ENCODE assay signal across 10 mouse cellular contexts in the genomic region with DNA sequence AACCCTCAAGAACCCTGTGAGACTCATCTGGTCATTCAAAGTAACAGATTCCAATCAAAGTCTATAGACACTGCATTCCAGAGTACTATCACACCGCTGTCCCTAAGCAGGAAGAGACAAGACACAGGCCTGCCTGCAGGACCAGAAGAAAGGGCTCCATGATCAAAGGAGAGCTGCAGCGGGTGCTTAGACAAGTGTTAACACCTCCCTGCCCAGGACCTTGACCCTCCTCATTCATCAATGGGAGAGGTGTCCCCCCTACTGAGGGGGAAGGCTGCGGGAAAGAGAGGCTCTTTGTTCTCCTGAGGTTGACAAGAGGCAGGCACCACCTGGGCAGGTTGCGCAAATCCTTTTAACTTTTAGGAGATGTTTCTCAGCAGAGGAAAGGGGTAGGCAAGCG. TPM values are rescaled to one million over a fixed set of nuclear protein-coding genes. Genes with fewer than 3 reads are reported as not detected.
DNase-seq lines count a peak whose midpoint lies in the region; ATAC-seq and TF ChIP-seq lines count a peak whose summit lies in the region.
"Had no signal": no experiment of that assay in that cellular context is flagged by ENCODE, and none has a peak within 500 bp of the region (broad histone marks: within the 10 kb centered on the region; RNA-seq: fewer than 3 reads in every experiment).

No protein-coding gene starts in this region.

- DNase-seq in heart, postnatal 0 days (ENCODE audit: low spot score) = peak; percentile 2
- DNase-seq in heart, adult 8-10 months (ENCODE audit: low spot score) = no peak
- DNase-seq in ES-E14 (ENCODE audit: low read depth, low spot score) (peak; percentile 94), WW6 (ENCODE audit: low read depth, low spot score) (peak; percentile 90)
- DNase-seq in limb, embryonic 11.5 days (ENCODE audit: low spot score) = peak; percentile 51
- DNase-seq in right cerebral cortex, postnatal 14 days = no peak
- no peak for DNase-seq in gastrocnemius, postnatal 36 days

- no peaks in the 10 kb centered on the region for H3K27me3 ChIP-seq in heart, postnatal 0 days (ENCODE audit: control insufficient read depth, insufficient read depth, low read length)
- H3K27me3 ChIP-seq in limb, embryonic 11.5 days (ENCODE audit: control insufficient read depth, insufficient read depth, low read length) = no peaks in the 10 kb centered on the region

- no peak for ATAC-seq in heart, postnatal 0 days (ENCODE audit: insufficient read depth, low read depth)
- ATAC-seq in limb, embryonic 11.5 days (ENCODE audit: insufficient number of reproducible peaks, low FRiP score, low TSS enrichment, low read depth) = no peak
- ATAC-seq: liver, embryonic 12.5 days had no signal

- H3K9ac ChIP-seq in heart, postnatal 0 days (replicated peaks; ENCODE audit: low read depth, low read length) = no peak overlapping the region
- H3K9ac ChIP-seq in ES-E14 (ENCODE audit: insufficient read depth, low read depth, low read length, poor library complexity, severe bottlenecking) = no peak overlapping the region
- no peak overlapping the region for H3K9ac ChIP-seq in limb, embryonic 11.5 days (ENCODE audit: low read length)
- H3K9ac ChIP-seq: liver, embryonic 12.5 days had no signal

- no peak overlapping the region for H3K27ac ChIP-seq in heart, postnatal 0 days (ENCODE audit: low read depth)
- H3K27ac ChIP-seq in ES-E14 (ENCODE audit: insufficient read depth, low read depth, low read length, poor library complexity, severe bottlenecking) = peak overlapping the region; percentile 26; the same call in 1 of the 2 replicates
- H3K27ac ChIP-seq in limb, embryonic 11.5 days (replicated peaks; ENCODE audit: low read depth, low read length) = no peak overlapping the region
- H3K27ac ChIP-seq: liver, embryonic 12.5 days had no signal

- TF ChIP-seq EP300 in heart, postnatal 0 days (IDR thresholded peaks at IDR 0.05; ENCODE audit: low read depth) = no peak

- intact Hi-C loops in gastrocnemius, postnatal 36 days (cut with DNase I) = no loop called here

- 64% methylated on average over 5 of the region's 5 CpGs for WGBS in heart, postnatal 0 days
- WGBS in limb, embryonic 11.5 days = 29% methylated on average over 5 of the region's 5 CpGs

- in situ Hi-C loops in ES-E14 (cut with MboI; ENCODE audit: low sequenced_read_pairs in 2 of 2, unreplicated experiment in 2 of 2) = no loop called here

- H3K4me3 ChIP-seq in heart, postnatal 0 days (ENCODE audit: low read depth, low read length) = no peak overlapping the region
- no peak overlapping the region for H3K4me3 ChIP-seq in ES-E14 (ENCODE audit: insufficient read depth in 1 of 2, low read depth in 1 of 2, low read length in 2 of 2, poor library complexity in 1 of 2, severe bottlenecking in 1 of 2)
- H3K4me3 ChIP-seq in limb, embryonic 11.5 days (ENCODE audit: low read depth, low read length) = no peak overlapping the region
- H3K4me3 ChIP-seq: liver, embryonic 12.5 days had no signal

- no peak overlapping the region for H3K4me2 ChIP-seq in heart, postnatal 0 days (ENCODE audit: low read depth, low read length)
- H3K4me2 ChIP-seq in limb, embryonic 11.5 days (ENCODE audit: low read depth, severe bottlenecking) = no peak overlapping the region
- H3K4me2 ChIP-seq: liver, embryonic 12.5 days had no signal

- TF ChIP-seq CTCF in heart, postnatal 0 days (IDR thresholded peaks at IDR 0.05; ENCODE audit: low read depth) = no peak

- H3K9me3 ChIP-seq in heart, postnatal 0 days (replicated peaks; ENCODE audit: control insufficient read depth, low read length) = peaks cover 13% of the 10 kb centered on the region; the same call in 1 of the 2 replicates
- H3K9me3 ChIP-seq in ES-E14 (ENCODE audit: control insufficient read depth, insufficient read depth, low read depth, low read length) = peaks cover 6% of the 10 kb centered on the region; the same call in 1 of the 2 replicates
- no peaks in the 10 kb centered on the region for H3K9me3 ChIP-seq in limb, embryonic 11.5 days (ENCODE audit: control insufficient read depth, low read length)

- peaks cover 19% of the 10 kb centered on the region for H3K36me3 ChIP-seq in heart, postnatal 0 days (replicated peaks; ENCODE audit: control insufficient read depth, insufficient read depth, low read length)
- H3K36me3 ChIP-seq in ES-E14 (ENCODE audit: control insufficient read depth, insufficient read depth, low read length, poor library complexity, severe bottlenecking) = peaks cover 38% of the 10 kb centered on the region
- H3K36me3 ChIP-seq in limb, embryonic 11.5 days (ENCODE audit: control insufficient read depth, insufficient read depth, low read length) = peaks cover 17% of the 10 kb centered on the region
- H3K36me3 ChIP-seq: G1E had no signal

- H3K4me1 ChIP-seq in heart, postnatal 0 days (ENCODE audit: control insufficient read depth, insufficient read depth) = no peaks in the 10 kb centered on the region
- peaks cover 3 to 23% of the 10 kb centered on the region in 2 experiments for H3K4me1 ChIP-seq in ES-E14 (ENCODE audit: control insufficient read depth in 2 of 2, insufficient read depth in 2 of 2, low read length in 2 of 2, poor library complexity in 1 of 2)
- peaks cover 16% of the 10 kb centered on the region for H3K4me1 ChIP-seq in limb, embryonic 11.5 days (ENCODE audit: control insufficient read depth, insufficient read depth, low read length)

TF ChIP-seq in ES-E14, 5 proteins besides CTCF, POLR2A, EP300 and RAD21:
- TF ChIP-seq HCFC1 (IDR thresholded peaks at IDR 0.05; ENCODE audit: borderline replicate concordance, insufficient read depth, low read length) (no peak), ZNF384 (IDR thresholded peaks at IDR 0.05; ENCODE audit: low read depth, low read length) (no peak), CHD2 (IDR thresholded peaks at IDR 0.05; ENCODE audit: low read depth, low read length) (no peak), MAFK (IDR thresholded peaks at IDR 0.05; ENCODE audit: insufficient read depth, low read depth, low read length) (0 out of 2 replicates have a peak, but pooled peaks have one; percentile 4), ZC3H11A (IDR thresholded peaks at IDR 0.05; ENCODE audit: borderline replicate concordance, low read depth, low read length) (no peak)

RNA-seq across cellular contexts. Expression of a gene that starts 51.5 kb away (rescaled TPM):
- total RNA-seq in heart, postnatal 0 days (2014; rRNA removed; ENCODE audit: low replicate concordance) = 3.3 and 7.7 TPM in 2 replicates
- 1.4 and 1.6 TPM in 2 replicates for polyA plus RNA-seq in heart, postnatal 0 days (2015; fragmentation: Nextera tagmentation; extraction: Ambion mirVana)
- total RNA-seq in heart, adult 8-10 months (2022) = under 1 TPM; 0.19 to 0.79 (median 0.45) TPM
- total RNA-seq in ES-E14 (2012; rRNA removed) = 9.0 and 9.2 TPM in 2 replicates
- polyA plus RNA-seq in limb, embryonic 11.5 days (2014; fragmentation: Nextera tagmentation; extraction: Ambion mirVana) = 19.0 and 22.7 TPM in 2 replicates
- total RNA-seq in gastrocnemius, postnatal 36 days (2021) = 1 to 10 TPM in 1 of 2 experiments, under 1 TPM in 1; 0.74 to 1.1 TPM
- total RNA-seq: granulocyte monocyte progenitor cell, adult 5-6 weeks had no signal
- polyA plus RNA-seq: G1E had no signal

Comparison
In these comparisons a context has a peak if more than half of its experiments do, and no peak if none do; other contexts are left out.
1. DNase-seq: peak in heart, postnatal 0 days (single experiment), ES-E14 (single experiment), WW6 (single experiment) and limb, embryonic 11.5 days (single experiment); none in heart, adult 8-10 months (single experiment), right cerebral cortex, postnatal 14 days (single experiment) and gastrocnemius, postnatal 36 days (0 of 2).